Mouse (Mus musculus): ENCODE measurements at regions not wholly inside any gene's neighbourhood (a gene's known extent, or its start where the extent isn't known, plus 50 kb on each side); places are given as distances from the start of the nearest gene placed in this dataset.
A peak's percentile ranks its signal among the peaks of the same experiment; 100 is the strongest.

DNA sequence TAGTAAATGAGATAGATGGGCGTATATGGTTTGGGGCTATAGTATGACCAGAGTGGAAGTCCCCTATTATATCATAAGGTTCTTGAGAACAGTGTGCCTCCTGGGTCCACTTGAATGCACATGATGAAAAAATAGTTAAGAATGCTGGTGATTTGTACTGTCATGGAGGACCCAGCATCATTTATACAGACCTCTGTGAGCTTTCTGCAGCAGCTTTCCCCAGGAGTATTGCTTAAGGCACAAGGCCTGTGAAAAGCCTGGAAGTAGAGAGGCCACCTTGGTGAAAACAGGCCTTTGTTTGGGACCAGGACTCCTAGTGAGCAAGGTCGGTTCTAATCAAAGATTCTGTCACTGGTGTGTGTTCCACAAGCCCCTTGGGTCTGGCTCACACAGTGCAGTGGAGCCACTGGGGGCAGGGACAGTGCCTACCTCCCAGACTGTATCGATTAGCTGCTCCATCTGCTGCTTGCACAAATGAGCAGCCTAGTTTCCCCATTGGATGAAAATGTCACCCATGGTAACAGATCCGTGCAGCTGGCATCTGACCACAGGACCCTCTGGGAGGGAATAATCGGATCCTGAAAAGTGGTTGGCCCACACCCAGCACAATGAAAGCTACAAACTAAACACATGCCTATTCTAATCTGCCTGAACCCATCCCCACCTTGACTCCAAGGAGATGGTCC is 274.2 kb upstream of the Clint1 start:
- H3K27ac ChIP-seq (replicated peaks), result no peak overlapping the region
- no peaks in the 10 kb centered on the region for H3K36me3 ChIP-seq
- 27% methylated on average over 5 of the region's 5 CpGs for WGBS
- H3K9ac ChIP-seq (replicated peaks), result no peak overlapping the region
- H3K9me3 ChIP-seq (replicated peaks), result no peaks in the 10 kb centered on the region
- no peaks in the 10 kb centered on the region for H3K27me3 ChIP-seq (replicated peaks)
- peaks cover 6% of the 10 kb centered on the region for H3K4me1 ChIP-seq
- H3K4me3 ChIP-seq (replicated peaks), result no peak overlapping the region
- H3K4me2 ChIP-seq, result no peak overlapping the region
- 0 out of 2 replicates have a peak, but pooled peaks have one; percentile 35 for ATAC-seq (ENCODE audit: low FRiP score)

DNA sequence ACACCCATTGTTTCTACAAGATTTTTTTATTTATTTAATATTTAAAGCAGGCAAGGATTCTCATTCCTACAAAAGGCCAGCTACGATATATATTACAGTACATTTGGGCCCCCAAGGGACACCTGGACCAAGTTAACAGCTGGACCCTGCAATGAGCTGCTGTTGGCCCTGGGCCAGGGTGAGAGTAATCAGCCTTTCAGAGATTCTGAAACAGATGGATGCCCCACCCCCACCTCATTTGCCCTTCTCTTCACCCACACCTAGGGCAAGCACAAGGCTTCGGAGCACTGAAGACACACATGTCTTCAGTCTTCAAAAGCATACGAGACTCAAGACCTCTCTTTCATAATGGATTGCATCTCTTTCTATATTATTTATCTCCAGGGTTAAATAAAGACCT is 259.5 kb upstream of the Clint1 start:
- no peak for ATAC-seq (ENCODE audit: low FRiP score)
- H3K9me3 ChIP-seq (replicated peaks), result no peaks in the 10 kb centered on the region
- no peak overlapping the region for H3K4me2 ChIP-seq
- no peak overlapping the region for H3K9ac ChIP-seq (replicated peaks)
- no peak overlapping the region for H3K27ac ChIP-seq (replicated peaks)
- H3K4me3 ChIP-seq (replicated peaks), result no peak overlapping the region
- peaks cover 14% of the 10 kb centered on the region for H3K4me1 ChIP-seq
- H3K27me3 ChIP-seq (replicated peaks), result no peaks in the 10 kb centered on the region
- WGBS, result 31% methylated on average over 3 of the region's 3 CpGs
- H3K36me3 ChIP-seq, result no peaks in the 10 kb centered on the region

DNA sequence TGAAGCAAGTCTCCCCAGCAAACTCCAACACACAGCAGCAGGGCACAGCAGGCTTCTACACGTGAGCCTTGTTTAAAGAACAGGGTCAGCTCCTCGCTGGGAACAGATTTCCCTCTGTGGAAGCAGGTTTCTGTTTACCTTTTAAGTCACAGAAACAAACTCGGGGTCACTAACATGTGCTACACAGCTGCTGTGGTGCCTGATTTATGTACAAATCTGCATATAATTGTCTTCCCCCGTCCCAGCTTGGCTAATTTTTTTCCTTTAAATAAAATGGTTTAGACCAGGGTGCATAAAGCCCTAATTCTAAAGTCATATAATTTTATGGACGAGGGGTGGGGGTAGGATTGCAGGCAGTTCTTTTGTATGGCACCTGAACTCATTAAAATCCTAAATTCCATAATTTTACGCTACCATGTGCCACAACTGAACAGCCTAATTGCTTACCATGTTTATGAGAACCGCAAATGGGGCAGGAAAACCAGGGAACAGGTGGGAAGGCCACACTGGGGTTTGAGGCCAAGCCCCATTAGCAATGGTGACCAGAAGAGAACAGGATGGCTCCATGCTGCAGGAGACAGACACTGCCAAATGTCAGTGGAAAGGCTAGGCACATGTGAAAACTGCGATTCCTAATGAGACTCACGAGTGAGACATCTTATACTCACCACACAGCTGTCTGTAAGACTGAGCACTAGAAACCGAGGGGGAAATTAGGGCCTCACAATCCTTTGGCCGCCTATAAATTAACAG is 258.8 kb upstream of the Clint1 start:
- Histone ChIP-seq H3K9me3 (replicated peaks) (no peaks in the 10 kb centered on the region), H3K27ac (replicated peaks) (no peak overlapping the region; the same call in 1 of the 2 replicates), H3K27me3 (replicated peaks) (no peaks in the 10 kb centered on the region), H3K4me2 (no peak overlapping the region), H3K4me1 (peaks cover 14% of the 10 kb centered on the region), H3K36me3 (no peaks in the 10 kb centered on the region), H3K4me3 (replicated peaks) (no peak overlapping the region), H3K9ac (replicated peaks) (no peak overlapping the region)
- WGBS, result 26% methylated on average over 11 of the region's 11 CpGs
- 0 out of 2 replicates have a peak, but pooled peaks have one; percentile 24 for ATAC-seq (ENCODE audit: low FRiP score)

DNA sequence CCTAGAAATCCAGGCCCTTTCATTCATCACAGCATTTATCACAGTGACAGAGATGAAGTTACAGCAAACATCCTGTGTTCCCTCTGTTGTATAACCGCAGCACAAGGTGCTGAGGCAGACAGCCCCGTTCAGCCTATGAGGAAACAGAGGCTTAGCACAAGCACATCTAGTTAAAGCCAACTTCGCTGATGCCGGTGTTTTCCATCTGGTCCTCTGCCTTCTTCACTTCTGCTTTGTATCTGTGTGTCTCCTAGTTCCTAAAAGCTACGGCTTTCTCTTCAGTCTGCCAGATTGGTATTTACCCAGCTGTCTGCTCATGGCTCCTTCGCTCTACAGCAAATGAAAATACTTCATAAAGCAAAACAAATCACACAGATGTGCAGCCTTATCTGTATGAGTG is 256.5 kb upstream of the Clint1 start:
- no peaks in the 10 kb centered on the region for H3K9me3 ChIP-seq (replicated peaks)
- H3K36me3 ChIP-seq, result no peaks in the 10 kb centered on the region
- no peaks in the 10 kb centered on the region for H3K27me3 ChIP-seq (replicated peaks)
- no peak overlapping the region for H3K9ac ChIP-seq (replicated peaks)
- H3K4me2 ChIP-seq, result no peak overlapping the region
- WGBS, result 78% methylated on average over 6 of the region's 6 CpGs
- H3K27ac ChIP-seq (replicated peaks), result no peak overlapping the region
- H3K4me1 ChIP-seq, result peaks cover 14% of the 10 kb centered on the region
- ATAC-seq (ENCODE audit: low FRiP score), result no peak
- H3K4me3 ChIP-seq (replicated peaks), result no peak overlapping the region

DNA sequence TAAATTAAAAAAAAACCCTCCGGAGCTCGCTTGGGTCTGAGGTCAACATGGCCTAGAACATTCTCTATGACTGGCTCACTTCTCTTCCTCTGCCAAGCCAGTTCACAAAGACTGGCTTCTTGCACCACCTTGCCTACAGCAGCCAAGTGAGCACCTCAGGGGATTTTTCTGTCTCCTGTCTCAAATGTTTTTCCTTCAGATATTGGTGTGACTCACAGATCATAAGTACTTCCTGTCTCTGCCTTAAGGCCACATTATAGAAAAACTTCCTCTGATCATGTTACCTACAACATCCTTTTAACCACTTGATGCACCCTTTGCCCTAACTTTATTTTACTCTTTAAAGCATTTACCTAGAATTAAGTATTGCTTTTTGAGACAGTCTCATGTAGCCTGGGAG is 230.0 kb upstream of the Clint1 start:
- H3K27ac ChIP-seq (replicated peaks), result no peak overlapping the region
- H3K9me3 ChIP-seq (replicated peaks), result no peaks in the 10 kb centered on the region
- no peaks in the 10 kb centered on the region for H3K36me3 ChIP-seq
- H3K4me3 ChIP-seq (replicated peaks), result no peak overlapping the region
- WGBS, result 95% methylated on average over 2 of the region's 2 CpGs
- no peak for ATAC-seq (ENCODE audit: low FRiP score)
- no peaks in the 10 kb centered on the region for H3K27me3 ChIP-seq (replicated peaks)
- H3K4me2 ChIP-seq, result no peak overlapping the region
- H3K9ac ChIP-seq (replicated peaks), result no peak overlapping the region
- H3K4me1 ChIP-seq, result no peaks in the 10 kb centered on the region

DNA sequence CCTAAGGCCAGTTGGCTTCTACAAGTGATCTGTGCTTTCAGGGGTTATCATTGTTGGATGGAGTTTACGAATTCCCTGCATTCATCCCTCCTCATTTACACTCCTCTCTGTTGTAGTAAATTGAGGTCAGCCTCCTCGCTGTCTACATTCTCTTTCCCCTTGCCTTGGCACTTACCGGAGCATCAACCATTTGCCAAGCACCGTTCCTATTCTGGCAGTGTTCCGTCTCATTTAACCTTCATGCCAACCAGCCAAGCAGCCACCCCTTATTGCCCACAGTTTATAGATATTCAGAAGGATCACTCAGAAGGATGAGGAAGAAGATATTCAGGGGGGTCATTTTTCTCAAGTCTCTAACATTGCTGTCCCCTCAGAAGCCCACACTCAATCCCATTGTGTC is 229.2 kb upstream of the Clint1 start:
- no peaks in the 10 kb centered on the region for H3K36me3 ChIP-seq
- H3K27me3 ChIP-seq (replicated peaks), result no peaks in the 10 kb centered on the region
- no peaks in the 10 kb centered on the region for H3K4me1 ChIP-seq
- H3K4me2 ChIP-seq, result no peak overlapping the region
- WGBS, result 76% methylated on average over 5 of the region's 5 CpGs
- H3K9ac ChIP-seq (replicated peaks), result no peak overlapping the region
- no peak overlapping the region for H3K4me3 ChIP-seq (replicated peaks)
- no peak for ATAC-seq (ENCODE audit: low FRiP score)
- H3K27ac ChIP-seq (replicated peaks), result no peak overlapping the region
- H3K9me3 ChIP-seq (replicated peaks), result no peaks in the 10 kb centered on the region

DNA sequence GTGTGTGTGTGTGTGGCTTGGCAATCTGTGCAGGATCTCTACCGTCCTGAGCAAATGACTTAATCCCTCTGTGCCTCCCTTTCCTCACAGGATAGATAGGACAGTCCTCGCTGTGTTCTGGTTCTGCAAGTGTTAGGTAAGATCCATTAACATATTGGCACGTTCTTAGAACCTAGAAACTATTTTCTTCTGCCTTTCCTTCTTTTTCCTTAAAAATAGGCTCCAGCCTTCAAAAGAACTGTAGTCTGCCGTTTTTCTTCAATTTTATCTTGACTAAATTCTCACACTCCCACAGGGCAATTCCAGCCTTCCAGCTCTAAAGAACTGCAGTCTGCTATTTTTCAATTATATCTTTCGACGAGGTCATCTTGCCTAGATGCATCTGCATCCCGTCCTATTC is 227.6 kb upstream of the Clint1 start:
- H3K27me3 ChIP-seq (replicated peaks), result no peaks in the 10 kb centered on the region
- H3K4me2 ChIP-seq, result no peak overlapping the region
- no peaks in the 10 kb centered on the region for H3K9me3 ChIP-seq (replicated peaks)
- no peak for ATAC-seq (ENCODE audit: low FRiP score)
- H3K4me1 ChIP-seq, result no peaks in the 10 kb centered on the region
- no peaks in the 10 kb centered on the region for H3K36me3 ChIP-seq
- no peak overlapping the region for H3K4me3 ChIP-seq (replicated peaks)
- H3K27ac ChIP-seq (replicated peaks), result no peak overlapping the region
- 78% methylated on average over 7 of the region's 7 CpGs for WGBS
- no peak overlapping the region for H3K9ac ChIP-seq (replicated peaks)

DNA sequence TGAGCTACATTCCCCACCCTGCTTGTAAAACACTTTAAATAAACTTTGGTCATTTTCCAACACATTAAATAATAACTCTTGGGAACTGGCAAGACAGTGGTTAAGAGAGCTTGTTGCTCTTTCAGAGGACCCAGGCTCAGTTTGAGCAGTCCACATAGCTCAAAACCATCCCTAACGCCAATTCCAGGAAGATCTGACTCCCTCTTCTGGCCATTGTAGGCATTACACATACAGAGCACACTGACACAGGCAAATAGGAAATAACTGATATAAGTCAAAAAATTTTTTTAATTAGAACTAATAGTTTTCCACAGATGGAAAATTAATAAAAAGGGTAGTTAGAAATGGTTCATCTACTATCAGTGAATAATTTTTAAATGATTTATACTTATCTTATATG is 222.6 kb upstream of the Clint1 start:
- Histone ChIP-seq H3K9me3 (replicated peaks) (no peaks in the 10 kb centered on the region), H3K27me3 (replicated peaks) (no peaks in the 10 kb centered on the region), H3K4me3 (replicated peaks) (no peak overlapping the region), H3K27ac (replicated peaks) (no peak overlapping the region), H3K4me2 (no peak overlapping the region), H3K9ac (replicated peaks) (no peak overlapping the region), H3K4me1 (no peaks in the 10 kb centered on the region), H3K36me3 (no peaks in the 10 kb centered on the region)
- ATAC-seq (ENCODE audit: low FRiP score), result no peak
- WGBS, result 31% methylated on average over 1 of the region's 1 CpGs

DNA sequence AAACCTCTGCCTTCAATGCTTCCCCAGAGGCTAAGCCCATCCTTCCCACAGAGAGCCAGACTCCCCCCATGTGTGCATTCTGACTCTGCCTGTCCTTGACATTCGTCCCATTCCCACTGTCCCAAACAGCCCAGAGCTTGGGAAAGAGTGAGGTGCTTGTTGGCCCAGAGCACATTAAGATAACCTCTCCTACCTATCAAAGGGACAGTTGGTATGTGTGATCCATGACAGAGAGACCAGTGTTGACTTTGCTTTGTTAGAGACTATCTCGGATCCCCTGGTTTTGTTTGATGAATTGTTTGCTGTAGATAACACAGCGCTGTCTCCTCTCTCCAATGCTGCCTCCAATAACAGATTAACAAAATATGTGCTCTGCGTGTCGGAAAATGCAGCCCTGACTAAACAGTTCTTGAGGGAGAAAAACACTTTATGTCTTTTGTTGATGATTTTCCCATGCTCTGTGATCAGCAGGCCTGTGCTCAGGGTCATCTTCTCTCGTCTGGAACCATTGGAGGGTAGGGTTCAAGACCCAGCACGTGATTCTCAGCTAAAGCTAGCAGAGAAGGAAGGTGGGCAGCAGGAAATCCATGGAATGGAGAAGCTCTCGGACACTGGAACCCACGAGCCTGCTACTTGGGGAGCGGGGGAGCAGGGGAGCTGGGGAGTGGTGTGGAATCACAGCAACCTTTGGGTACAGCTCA is 217.2 kb upstream of the Clint1 start:
- H3K36me3 ChIP-seq, result no peaks in the 10 kb centered on the region
- no peak overlapping the region for H3K9ac ChIP-seq (replicated peaks)
- H3K4me2 ChIP-seq, result no peak overlapping the region
- H3K9me3 ChIP-seq (replicated peaks), result no peaks in the 10 kb centered on the region
- no peaks in the 10 kb centered on the region for H3K4me1 ChIP-seq
- WGBS, result 77% methylated on average over 10 of the region's 10 CpGs
- no peak for ATAC-seq (ENCODE audit: low FRiP score)
- H3K27me3 ChIP-seq (replicated peaks), result no peaks in the 10 kb centered on the region
- H3K27ac ChIP-seq (replicated peaks), result no peak overlapping the region
- H3K4me3 ChIP-seq (replicated peaks), result no peak overlapping the region

DNA sequence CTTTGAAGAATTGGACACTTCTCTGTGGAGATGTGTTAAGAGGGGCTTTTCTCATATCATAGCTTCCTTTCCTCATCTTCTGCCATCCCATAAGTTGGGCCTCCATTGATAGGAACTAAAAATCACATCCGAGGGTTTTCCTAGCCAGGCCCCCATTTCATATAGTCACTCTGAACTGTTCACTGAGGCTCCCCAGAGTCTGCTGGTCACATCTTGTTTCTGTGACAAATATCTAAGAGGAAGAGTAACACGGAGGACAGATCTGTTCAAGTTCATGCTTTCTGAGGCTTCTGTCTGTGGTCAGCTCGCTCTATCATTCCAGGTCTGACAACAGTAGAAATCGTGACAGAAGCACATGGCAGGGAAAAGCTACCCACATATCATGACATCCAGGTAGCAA is 216.0 kb upstream of the Clint1 start:
- ATAC-seq (ENCODE audit: low FRiP score), result no peak
- Histone ChIP-seq H3K27me3 (replicated peaks) (no peaks in the 10 kb centered on the region), H3K9me3 (replicated peaks) (no peaks in the 10 kb centered on the region), H3K9ac (replicated peaks) (no peak overlapping the region), H3K27ac (replicated peaks) (no peak overlapping the region), H3K4me2 (no peak overlapping the region), H3K36me3 (no peaks in the 10 kb centered on the region), H3K4me1 (no peaks in the 10 kb centered on the region), H3K4me3 (replicated peaks) (no peak overlapping the region)
- WGBS, result 92% methylated on average over 4 of the region's 4 CpGs

DNA sequence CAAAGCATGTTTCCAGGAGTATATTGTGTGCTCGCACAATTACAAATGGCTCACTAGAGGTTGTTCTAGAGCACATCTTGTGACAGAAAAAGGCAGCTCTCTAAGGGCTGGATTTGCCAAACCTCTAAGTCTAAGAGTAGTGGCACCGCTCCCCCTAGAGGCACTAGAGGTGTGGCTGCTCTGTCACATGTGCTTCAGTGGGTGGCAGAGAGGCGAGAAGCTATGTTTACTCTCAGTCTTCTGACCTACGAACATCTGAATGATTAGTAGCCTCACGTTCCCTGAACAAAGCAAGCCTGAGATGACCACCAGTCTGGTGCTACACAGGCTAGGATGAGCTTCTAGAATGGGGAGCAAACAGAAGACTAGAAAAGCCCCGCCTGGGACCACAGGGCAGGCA is 212.6 kb upstream of the Clint1 start:
- H3K27me3 ChIP-seq (replicated peaks), result no peaks in the 10 kb centered on the region
- no peaks in the 10 kb centered on the region for H3K9me3 ChIP-seq (replicated peaks)
- ATAC-seq (ENCODE audit: low FRiP score), result no peak
- 82% methylated on average over 6 of the region's 6 CpGs for WGBS
- H3K9ac ChIP-seq (replicated peaks), result no peak overlapping the region
- no peaks in the 10 kb centered on the region for H3K36me3 ChIP-seq
- no peak overlapping the region for H3K27ac ChIP-seq (replicated peaks)
- H3K4me2 ChIP-seq, result no peak overlapping the region
- no peak overlapping the region for H3K4me3 ChIP-seq (replicated peaks)
- peaks cover 12% of the 10 kb centered on the region; the same call in 1 of the 2 replicates for H3K4me1 ChIP-seq

Measured in neural tube, embryonic 15.5 days (tissue).